Mouse (Mus musculus) liver, embryonic 14.5 days (tissue): ENCODE measurements around the gene Birc5. TPM values are rescaled to one million over a fixed set of nuclear protein-coding genes. Genes with fewer than 3 reads are reported as not detected.
A peak's percentile ranks its signal among the peaks of the same experiment; 100 is the strongest.

ENCODE experiments used
- ATAC-seq: fragments of 200-750 bp; cut with Nextera tagmentation; 2 replicates; pipeline ENCODE4 v1.8.0; 2017; ENCODE audit warnings: moderate number of reproducible peaks, mild to moderate bottlenecking, moderate library complexity; ENCODE audit not compliant: insufficient read depth
- DNase-seq, 3 experiments: peaks; one replicate each; pipeline ENCODE4 v3.0.0-alpha.2; 2012 to 2013; ENCODE audit warnings: low read depth in 3 of 3, low spot score in 3 of 3
- H3K27ac ChIP-seq: fragments of 300-500 bp; sonication (generic); 2 replicates; pipeline ENCODE4 v1.5.1; 2014; ENCODE audit warnings: moderate library complexity, mild to moderate bottlenecking, control low read depth, inconsistent platforms
- H3K27me3 ChIP-seq: fragments of 300-500 bp; sonication (generic); 2 replicates; pipeline ENCODE4 v1.6.1; 2014; ENCODE audit warnings: mild to moderate bottlenecking, low read length, moderate library complexity; ENCODE audit not compliant: control insufficient read depth, insufficient read depth
- H3K36me3 ChIP-seq: fragments of 300-500 bp; sonication (generic); replicated peaks from 2 replicates; pipeline ENCODE4 v1.6.1; 2014; ENCODE audit warnings: low read depth; ENCODE audit not compliant: control insufficient read depth, insufficient read depth
- H3K4me1 ChIP-seq, 2 experiments: fragments of 200-500 bp in 1 of 2; fragments of 300-500 bp in 1 of 2; sonication (generic) in 1 of 2; replicated peaks; 2 replicates each; pipeline ENCODE4 v1.6.1; 2012 to 2014; ENCODE audit warnings: antibody characterized with exemption in 1 of 2, inconsistent platforms in 1 of 2, low read length in 1 of 2; ENCODE audit not compliant: control insufficient read depth in 2 of 2, insufficient read depth in 2 of 2
- H3K4me2 ChIP-seq: fragments of 300-500 bp; sonication (generic); 2 replicates; pipeline ENCODE4 v1.6.1; 2014; ENCODE audit warnings: low read depth, mild to moderate bottlenecking, control low read depth, moderate library complexity
- H3K4me3 ChIP-seq, 2 experiments: fragments of 200-500 bp in 1 of 2; fragments of 300-500 bp in 1 of 2; sonication (generic) in 1 of 2; 2 replicates each; pipeline ENCODE4 v1.5.1; 2012 to 2014; ENCODE audit warnings: low read depth in 2 of 2, low read length in 2 of 2, mild to moderate bottlenecking in 2 of 2, control low read depth in 1 of 2, inconsistent platforms in 1 of 2, moderate library complexity in 1 of 2; ENCODE audit not compliant: insufficient read depth in 1 of 2
- H3K9ac ChIP-seq: fragments of 300-500 bp; sonication (generic); replicated peaks from 2 replicates; pipeline ENCODE4 v1.6.1; 2014; ENCODE audit warnings: mild to moderate bottlenecking, control low read depth, moderate library complexity
- H3K9me3 ChIP-seq: fragments of 300-500 bp; sonication (generic); 2 replicates; pipeline ENCODE4 v1.6.1; 2016; ENCODE audit warnings: low read length, mixed read lengths; ENCODE audit not compliant: control insufficient read depth
- CTCF ChIP-seq: IDR thresholded peaks from 2 replicates; pipeline ENCODE4 v1.5.1; 2016; ENCODE audit warnings: antibody characterized with exemption, low read depth, control low read depth
- EP300 ChIP-seq: IDR thresholded peaks from 2 replicates; pipeline ENCODE4 v1.6.1; 2016; ENCODE audit warnings: antibody characterized with exemption, low read depth
- WGBS: fragments of 180-500 bp; shearing (Covaris S2); extraction: QIAGEN DNeasy Blood & Tissue Kit; methylation state at CpG from one replicate; pipeline ENCODE4 v1.1.7; 2014; ENCODE audit not compliant: insufficient replicate concordance; 5-methylcytosine and 5-hydroxymethylcytosine counted together
- polyA plus RNA-seq, 2 experiments: library from polyadenylated mRNA; depleted of rRNA in 1 of 2; stranded (reverse) in 1 of 2; unstranded in 1 of 2; fragments of >200 nt; fragmentation: Nextera tagmentation in 1 of 2; extraction: Ambion mirVana in 1 of 2; gene quantifications; 2 replicates each; pipeline versions ENCODE4 v1.2.1 to v1.2.3; 2012 to 2014

Gene Birc5
- polyA plus RNA-seq, 2 experiments = 181 to 373 TPM

DNA sequence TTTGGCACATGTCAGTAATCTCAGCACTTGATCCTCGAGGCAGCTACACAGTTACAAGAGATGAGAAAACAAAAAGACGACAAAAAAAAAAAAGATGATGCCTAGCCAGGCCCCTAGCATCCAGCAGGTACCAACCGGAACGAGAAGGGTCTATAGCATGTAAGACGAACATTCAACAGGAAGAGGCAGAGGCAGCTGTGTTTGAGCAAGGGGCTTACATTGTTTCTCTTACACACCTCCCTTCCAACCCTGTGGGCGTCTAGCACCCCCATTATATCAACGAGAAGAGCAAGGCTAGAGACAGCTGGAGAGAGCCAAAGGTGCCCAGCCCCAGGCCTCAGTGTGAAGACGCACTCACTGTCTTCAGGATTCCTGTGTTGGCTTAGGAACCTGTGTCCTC, 22.1 kb upstream of the Birc5 start:
- Histone ChIP-seq H3K27ac (no peak overlapping the region; the same call in 1 of the 2 replicates), H3K9me3 (no peaks in the 10 kb centered on the region), H3K4me3 (no peak overlapping the region; a peak in 1 of 4 replicates), H3K36me3 (peaks cover 23% of the 10 kb centered on the region), H3K27me3 (no peaks in the 10 kb centered on the region), H3K9ac (no peak overlapping the region), H3K4me1 (peaks cover 53 to 74% of the 10 kb centered on the region in 2 experiments), H3K4me2 (peak overlapping the region; percentile 90)
- ATAC-seq (no peak), DNase-seq (no peak)
- 77% methylated on average over 8 of the region's 8 CpGs for WGBS
- TF ChIP-seq CTCF (no peak), EP300 (no peak)

- H3K4me2 ChIP-seq = peak overlapping the region; percentile 90
- DNase-seq (no peak), ATAC-seq (no peak)
- no peak overlapping the region for H3K4me3 ChIP-seq
- peaks cover 20% of the 10 kb centered on the region for H3K36me3 ChIP-seq
- TF ChIP-seq EP300 (no peak), CTCF (no peak)
- no peaks in the 10 kb centered on the region for H3K27me3 ChIP-seq
- H3K4me1 ChIP-seq = peaks cover 53 to 74% of the 10 kb centered on the region in 2 experiments
- H3K27ac ChIP-seq = peak overlapping the region; percentile 6; the same call in 1 of the 2 replicates
- H3K9me3 ChIP-seq = no peaks in the 10 kb centered on the region
- H3K9ac ChIP-seq = peak overlapping the region; percentile 10; the same call in 1 of the 2 replicates
- WGBS = 62% methylated on average over 3 of the region's 3 CpGs
Measured at GRCm38 (mm10) chr11:117827386-117827785, 21.7 kb upstream of the Birc5 start.

DNA sequence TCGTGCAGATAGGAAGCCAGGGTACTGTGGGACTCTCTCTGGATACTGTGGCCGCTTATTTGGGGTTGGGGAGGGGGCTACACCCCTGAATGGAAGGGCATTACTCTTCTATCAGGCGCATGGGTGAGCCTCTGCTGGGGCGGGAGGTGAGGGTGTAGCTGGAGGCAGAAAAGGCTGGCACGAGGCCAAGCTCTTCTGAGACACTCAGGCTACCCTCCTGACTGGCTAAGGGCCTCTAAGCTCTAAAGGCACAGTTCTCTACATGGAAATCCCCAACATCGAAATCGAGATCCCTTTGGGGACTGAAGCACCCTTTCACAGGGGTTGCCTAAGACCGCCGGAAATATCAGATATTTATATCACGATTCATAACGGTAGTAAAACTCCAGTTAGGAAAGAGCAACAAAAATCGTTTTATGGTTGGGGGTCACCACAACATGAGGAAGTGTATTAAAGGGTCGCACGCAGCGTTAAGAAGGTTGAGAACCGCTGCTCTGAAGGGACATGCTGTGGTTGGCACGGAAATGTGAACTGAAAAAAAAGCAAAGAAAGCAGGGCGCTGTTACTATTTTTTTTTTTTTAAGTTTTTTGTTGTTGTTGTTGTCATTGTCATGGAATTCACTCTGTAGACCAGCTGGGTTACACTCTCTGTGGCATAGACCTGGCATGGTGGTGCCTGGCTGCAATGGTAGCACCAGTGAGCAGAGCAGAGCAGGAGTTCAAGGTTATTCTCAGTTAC, 20.7 kb upstream of the Birc5 start:
- peak overlapping the region; percentile 79 for H3K27ac ChIP-seq
- H3K27me3 ChIP-seq = no peaks in the 10 kb centered on the region
- H3K4me2 ChIP-seq = peak overlapping the region; percentile 45
- no peaks in the 10 kb centered on the region for H3K9me3 ChIP-seq
- no peak for ATAC-seq
- 44% methylated on average over 18 of the region's 18 CpGs for WGBS
- peaks cover 10% of the 10 kb centered on the region for H3K36me3 ChIP-seq
- no peak for TF ChIP-seq EP300
- no peak for TF ChIP-seq CTCF
- H3K4me3 ChIP-seq = no peak overlapping the region
- no peak for DNase-seq
- peaks cover 53 to 75% of the 10 kb centered on the region in 2 experiments for H3K4me1 ChIP-seq
- no peak overlapping the region; the same call in 1 of the 2 replicates for H3K9ac ChIP-seq

- H3K27ac ChIP-seq = peak overlapping the region; percentile 79
- H3K27me3 ChIP-seq = no peaks in the 10 kb centered on the region
- 7% methylated on average over 9 of the region's 9 CpGs for WGBS
- H3K4me1 ChIP-seq = peaks cover 48 to 72% of the 10 kb centered on the region in 2 experiments
- H3K4me3 ChIP-seq = no peak overlapping the region
- H3K36me3 ChIP-seq = peaks cover 3% of the 10 kb centered on the region
- DNase-seq (no peak), ATAC-seq (peak; percentile 32; the same call in 1 of the 2 replicates)
- TF ChIP-seq CTCF (no peak), EP300 (peak; percentile 33)
- H3K9me3 ChIP-seq = no peaks in the 10 kb centered on the region
- H3K9ac ChIP-seq = peak overlapping the region; percentile 28
- H3K4me2 ChIP-seq = peak overlapping the region; percentile 45
Measured at GRCm38 (mm10) chr11:117828888-117829604, 20.0 kb upstream of the Birc5 start.

DNA sequence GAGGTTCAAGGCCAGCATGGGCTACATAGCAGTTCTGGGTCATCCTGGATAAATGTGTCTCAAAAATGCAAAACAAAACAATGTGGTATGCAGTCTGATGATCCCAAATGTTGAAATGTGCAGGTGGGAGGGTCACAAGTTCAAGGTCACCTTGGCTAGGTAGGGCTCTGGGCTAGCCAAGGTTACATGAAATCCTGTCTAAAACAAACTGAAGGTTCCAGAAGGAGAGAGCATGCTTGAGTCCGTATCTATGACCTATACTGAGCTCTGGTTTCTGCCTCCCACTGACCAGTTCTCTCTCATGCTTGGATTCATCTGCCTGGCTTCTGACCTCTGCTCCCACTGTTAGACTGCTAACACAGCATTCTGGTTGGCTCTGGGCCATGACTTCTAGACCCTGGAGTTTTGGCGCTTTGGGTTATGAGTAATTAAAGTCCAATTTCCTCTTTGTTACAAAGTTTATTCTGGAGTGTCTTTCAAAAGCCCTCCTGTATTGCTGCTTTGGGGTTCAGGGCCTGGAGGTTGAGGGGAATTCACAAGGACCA, 19.3 kb upstream of the Birc5 start:
- H3K4me2 ChIP-seq = peak overlapping the region; percentile 25
- H3K4me3 ChIP-seq = no peak overlapping the region
- no peak for TF ChIP-seq CTCF
- TF ChIP-seq EP300 = no peak
- WGBS = 63% methylated on average over 2 of the region's 2 CpGs
- no peaks in the 10 kb centered on the region for H3K9me3 ChIP-seq
- no peaks in the 10 kb centered on the region for H3K36me3 ChIP-seq
- ATAC-seq (no peak), DNase-seq (no peak)
- H3K27ac ChIP-seq = peak overlapping the region; percentile 79
- H3K9ac ChIP-seq = peak overlapping the region; percentile 15; the same call in 1 of the 2 replicates
- H3K27me3 ChIP-seq = no peaks in the 10 kb centered on the region
- H3K4me1 ChIP-seq = peaks cover 46 to 68% of the 10 kb centered on the region in 2 experiments
